Mouse (Mus musculus): Measurements from ENCODE around the gene Lpin2. TPM values are rescaled to one million over a fixed set of nuclear protein-coding genes. Genes with fewer than 3 reads are reported as not detected.

Lpin2 gene
- total RNA-seq, 2 experiments from 2014 or later, result 26.1 to 26.4 TPM

- ATAC-seq (replicated peaks; ENCODE audit: poor library complexity), result no peak
These were observed 73.8 kb downstream of the Lpin2 start for GRCm38 (mm10) chr17:71256068-71256615.

- peak; percentile 56 for ATAC-seq (replicated peaks; ENCODE audit: poor library complexity)
These were observed 74.6 kb downstream of the Lpin2 start for GRCm38 (mm10) chr17:71256806-71257536.

GRCm38 (mm10) chr17:71259727-71260126, 77.4 kb downstream of the Lpin2 start:
- peak; percentile 47 for ATAC-seq (replicated peaks; ENCODE audit: poor library complexity)

GRCm38 (mm10) chr17:71260658-71261057, 78.3 kb downstream of the Lpin2 start:
- no peak for ATAC-seq (replicated peaks; ENCODE audit: poor library complexity)

- peak; percentile 10 for ATAC-seq (replicated peaks; ENCODE audit: poor library complexity)
These were observed 80.8 kb downstream of the Lpin2 start for GRCm38 (mm10) chr17:71263136-71263535.

GRCm38 (mm10) chr17:71264739-71265138, 82.4 kb downstream of the Lpin2 start:
- peak; percentile 61 for ATAC-seq (replicated peaks; ENCODE audit: poor library complexity)

- 0 out of 2 replicates have a peak, but pooled peaks have one; percentile 7 for ATAC-seq (replicated peaks; ENCODE audit: poor library complexity)
These were observed 83.1 kb downstream of the Lpin2 start for GRCm38 (mm10) chr17:71265336-71266051.

- no peak for ATAC-seq (replicated peaks; ENCODE audit: poor library complexity)
These were observed 85.0 kb downstream of the Lpin2 start for GRCm38 (mm10) chr17:71267374-71267773.

GRCm38 (mm10) chr17:71268152-71268551, 85.8 kb downstream of the Lpin2 start:
- no peak for ATAC-seq (replicated peaks; ENCODE audit: poor library complexity)

- peak; percentile 45 for ATAC-seq (replicated peaks; ENCODE audit: poor library complexity)
These were observed 86.2 kb downstream of the Lpin2 start for GRCm38 (mm10) chr17:71268599-71268998.

GRCm38 (mm10) chr17:71273901-71274300, 91.5 kb downstream of the Lpin2 start:
- ATAC-seq (replicated peaks; ENCODE audit: poor library complexity), result no peak

GRCm38 (mm10) chr17:71276771-71277170, 94.4 kb downstream of the Lpin2 start:
- ATAC-seq (replicated peaks; ENCODE audit: poor library complexity), result peak; percentile 78

- peak; percentile 37 for ATAC-seq (replicated peaks; ENCODE audit: poor library complexity)
These were observed 95.5 kb downstream of the Lpin2 start for GRCm38 (mm10) chr17:71277701-71278491.

GRCm38 (mm10) chr17:71282716-71283115, 100.4 kb downstream of the Lpin2 start:
- no peak for ATAC-seq (replicated peaks; ENCODE audit: poor library complexity)

- no peak for ATAC-seq (replicated peaks; ENCODE audit: poor library complexity)
These were observed 100.9 kb downstream of the Lpin2 start for GRCm38 (mm10) chr17:71283237-71283636.

- ATAC-seq (replicated peaks; ENCODE audit: poor library complexity), result peak; percentile 18
These were observed 102.5 kb downstream of the Lpin2 start for GRCm38 (mm10) chr17:71284890-71285289.

- ATAC-seq (replicated peaks; ENCODE audit: poor library complexity), result peak; percentile 38
These were observed 103.6 kb downstream of the Lpin2 start for GRCm38 (mm10) chr17:71285929-71286328.

- ATAC-seq (replicated peaks; ENCODE audit: poor library complexity), result no peak
These were observed 105.2 kb downstream of the Lpin2 start for GRCm38 (mm10) chr17:71287586-71287985.

GRCm38 (mm10) chr17:71288145-71288758, 105.9 kb downstream of the Lpin2 start:
- ATAC-seq (replicated peaks; ENCODE audit: poor library complexity), result peak; percentile 53

- ATAC-seq (replicated peaks; ENCODE audit: poor library complexity), result no peak
These were observed 106.6 kb downstream of the Lpin2 start for GRCm38 (mm10) chr17:71288808-71289548.
